Mouse (Mus musculus) CH12.LX (cell line): Measurements from ENCODE around the gene Cdh8. TPM values are rescaled to one million over a fixed set of nuclear protein-coding genes. Genes with fewer than 3 reads are reported as not detected.

Source experiments
- DNase-seq: peaks from one replicate; pipeline ENCODE4 v3.0.0-alpha.2; 2013; ENCODE audit errors: extremely low read depth
- H3K27ac ChIP-seq: 2 replicates; pipeline ENCODE4 v1.5.1; 2012; ENCODE audit warnings: low read depth, mild to moderate bottlenecking, control low read depth, moderate library complexity; ENCODE audit not compliant: insufficient read depth
- H3K27me3 ChIP-seq: replicated peaks from 2 replicates; pipeline ENCODE3; 2012; ENCODE audit warnings: inconsistent platforms
- H3K36me3 ChIP-seq, 2 experiments: replicated peaks in 1 of 2; 2 replicates each; pipeline versions ENCODE3 to v1.6.1; 2012; ENCODE audit warnings: inconsistent platforms in 1 of 2, low read length in 1 of 2, mild to moderate bottlenecking in 1 of 2, mixed read lengths in 1 of 2, moderate library complexity in 1 of 2; ENCODE audit not compliant: control insufficient read depth in 1 of 2, insufficient read depth in 1 of 2
- H3K4me1 ChIP-seq, 2 experiments: 2 replicates each; pipeline ENCODE4 v1.6.1; 2012; ENCODE audit warnings: inconsistent platforms in 1 of 2, moderate library complexity in 1 of 2; ENCODE audit not compliant: insufficient read depth in 2 of 2, control insufficient read depth in 1 of 2
- H3K4me2 ChIP-seq: 2 replicates; pipeline ENCODE4 v1.6.1; 2012; ENCODE audit warnings: low read depth, mild to moderate bottlenecking, control low read depth; ENCODE audit not compliant: poor library complexity, insufficient read depth, severe bottlenecking
- H3K4me3 ChIP-seq, 3 experiments: fragments of 150-350 bp in 1 of 3; sonication (generic) in 1 of 3; replicated peaks in 1 of 3; 2 replicates each; pipeline versions ENCODE3 to v1.5.1; 2011 to 2012; ENCODE audit warnings: low read depth in 2 of 3, low read length in 2 of 3, mild to moderate bottlenecking in 2 of 3, moderate library complexity in 2 of 3, control low read depth in 1 of 3, improper control_type of control experiment in 1 of 3, inconsistent platforms in 1 of 3, mixed read lengths in 1 of 3; ENCODE audit not compliant: poor library complexity in 1 of 3
- H3K79me2 ChIP-seq: replicated peaks from 2 replicates; pipeline ENCODE4 v1.6.1; 2012; ENCODE audit warnings: mild to moderate bottlenecking, moderate library complexity; ENCODE audit not compliant: control insufficient read depth, poor library complexity, insufficient read depth, severe bottlenecking; ENCODE audit errors: extremely low read depth
- H3K9ac ChIP-seq: 2 replicates; pipeline ENCODE4 v1.6.1; 2012; ENCODE audit warnings: low read depth, mild to moderate bottlenecking, control low read depth, moderate library complexity; ENCODE audit not compliant: insufficient read depth
- H3K9me3 ChIP-seq: replicated peaks from 2 replicates; pipeline ENCODE3; 2012; ENCODE audit warnings: low read length, inconsistent platforms, mixed read lengths
- CHD1 ChIP-seq: IDR thresholded peaks from 2 replicates; pipeline ENCODE4 v1.6.1; 2012; ENCODE audit warnings: low read depth, low read length, improper control_type of control experiment, inconsistent platforms
- CTCF ChIP-seq, 2 experiments: IDR thresholded peaks in 1 of 2; conservative IDR thresholded peaks in 1 of 2; 2 replicates each; pipeline ENCODE4 v1.5.1; 2011 to 2012; ENCODE audit warnings: low read depth in 2 of 2, low read length in 2 of 2, improper control_type of control experiment in 1 of 2, inconsistent platforms in 1 of 2, mild to moderate bottlenecking in 1 of 2, moderate library complexity in 1 of 2
- ELF1 ChIP-seq: IDR thresholded peaks from 2 replicates; pipeline ENCODE4 v1.6.1; 2014; ENCODE audit warnings: low read depth, mild to moderate bottlenecking, inconsistent platforms, low read length, improper control_type of control experiment
- EP300 ChIP-seq: IDR thresholded peaks from 2 replicates; pipeline ENCODE4 v1.6.1; 2011; ENCODE audit warnings: low read length, improper control_type of control experiment
- GABPA ChIP-seq: IDR thresholded peaks from 2 replicates; pipeline ENCODE4 v1.6.1; 2012; ENCODE audit warnings: low read depth, low read length, improper control_type of control experiment, inconsistent platforms; ENCODE audit not compliant: insufficient replicate concordance
- HCFC1 ChIP-seq: IDR thresholded peaks from 2 replicates; pipeline ENCODE4 v1.6.1; 2012; ENCODE audit warnings: low read depth, mild to moderate bottlenecking, inconsistent platforms, low read length, improper control_type of control experiment
- IRF4 ChIP-seq: IDR thresholded peaks from 2 replicates; pipeline ENCODE4 v1.6.1; 2014; ENCODE audit warnings: low read depth, mild to moderate bottlenecking, inconsistent platforms, low read length, improper control_type of control experiment
- JUN ChIP-seq: IDR thresholded peaks from 2 replicates; pipeline ENCODE4 v1.6.1; 2011; ENCODE audit warnings: low read depth, mild to moderate bottlenecking, low read length, improper control_type of control experiment, moderate library complexity; ENCODE audit not compliant: insufficient read depth
- MAX ChIP-seq: IDR thresholded peaks from 2 replicates; pipeline ENCODE4 v1.6.1; 2011; ENCODE audit warnings: low read length, improper control_type of control experiment
- MAZ ChIP-seq: IDR thresholded peaks from 2 replicates; pipeline ENCODE4 v1.6.1; 2012; ENCODE audit warnings: low read depth, mild to moderate bottlenecking, inconsistent platforms, low read length, improper control_type of control experiment, moderate library complexity
- NELFE ChIP-seq: IDR thresholded peaks from 2 replicates; pipeline ENCODE4 v1.6.1; 2011; ENCODE audit warnings: low read depth, low read length, improper control_type of control experiment
- NRF1 ChIP-seq: IDR thresholded peaks from 2 replicates; pipeline ENCODE4 v1.6.1; 2014; ENCODE audit warnings: low read depth, mild to moderate bottlenecking, inconsistent platforms, low read length, improper control_type of control experiment, moderate library complexity
- POLR2AphosphoS2 ChIP-seq: IDR thresholded peaks from 2 replicates; pipeline ENCODE4 v1.6.1; 2011; ENCODE audit warnings: low read depth, low read length, improper control_type of control experiment
- RAD21 ChIP-seq: IDR thresholded peaks from 2 replicates; pipeline ENCODE4 v1.6.1; 2011; ENCODE audit warnings: low read depth, mild to moderate bottlenecking, low read length, improper control_type of control experiment, moderate library complexity
- SIN3A ChIP-seq: IDR thresholded peaks from 2 replicates; pipeline ENCODE4 v1.6.1; 2012; ENCODE audit warnings: low read length, improper control_type of control experiment, inconsistent platforms
- SMC3 ChIP-seq: IDR thresholded peaks from 2 replicates; pipeline ENCODE4 v1.6.1; 2011; ENCODE audit warnings: low read depth, low read length, improper control_type of control experiment
- UBTF ChIP-seq: IDR thresholded peaks from 2 replicates; pipeline ENCODE4 v1.6.1; 2012; ENCODE audit warnings: low read depth, mild to moderate bottlenecking, inconsistent platforms, low read length, improper control_type of control experiment, moderate library complexity
- USF1 ChIP-seq: IDR thresholded peaks from 2 replicates; pipeline ENCODE4 v1.6.1; 2014; ENCODE audit warnings: low read depth, mild to moderate bottlenecking, inconsistent platforms, low read length, improper control_type of control experiment
- ZC3H11A ChIP-seq: IDR thresholded peaks from 2 replicates; pipeline ENCODE4 v1.6.1; 2012; ENCODE audit warnings: low read depth, mild to moderate bottlenecking, inconsistent platforms, low read length, improper control_type of control experiment
- ZKSCAN1 ChIP-seq: IDR thresholded peaks from 2 replicates; pipeline ENCODE4 v1.6.1; 2012; ENCODE audit warnings: low read depth, inconsistent platforms, low read length, improper control_type of control experiment, borderline replicate concordance
- ZMIZ1 ChIP-seq: IDR thresholded peaks from 2 replicates; pipeline ENCODE4 v1.6.1; 2012; ENCODE audit warnings: low read depth, mild to moderate bottlenecking, inconsistent platforms, low read length, improper control_type of control experiment
- dilution Hi-C: fragments of 300-500 bp; cut with MboI; formaldehyde crosslinking; loops from 2 replicates; pipeline ENCODE4 v1.14.3; 2020; ENCODE audit warnings: low sequenced_read_pairs; ENCODE audit not compliant: extremely low pct_unique_long_range_greater_than_20kb, extremely low pct_ligation_motif_present
- in situ Hi-C: fragments of 300-500 bp; cut with MboI; formaldehyde crosslinking; loops from 3 replicates; pipeline ENCODE4 v1.14.3; 2019; ENCODE audit warnings: low sequenced_read_pairs, low pct_ligation_motif_present, low pct_unique_long_range_greater_than_20kb, mixed read lengths
- polyA plus RNA-seq: library from polyadenylated mRNA; unstranded; fragments of >175 nt; gene quantifications from 2 replicates; pipeline ENCODE4 v1.2.1, GENCODE M21; 2012; ENCODE audit warnings: low read depth; ENCODE audit not compliant: insufficient read length
- total RNA-seq, 2 experiments: library from RNA; depleted of rRNA; stranded (reverse); fragments of 300-350 nt in 1 of 2; fragments of >200 nt in 1 of 2; gene quantifications; 2 replicates each; pipeline ENCODE4 v1.2.3; 2012 to 2014

Cdh8 gene
- total and polyA plus RNA-seq, 3 experiments, result not detected

GRCm38 (mm10) chr8:99098453-99098852 is 317.8 kb downstream of the Cdh8 start:
- dilution Hi-C loops (no loop called here), in situ Hi-C loops (no loop called here)
- DNase-seq, result no peak
- Histone ChIP-seq H3K27me3 (no peaks in the 10 kb centered on the region), H3K4me3 (no peak overlapping the region), H3K79me2 (no peaks in the 10 kb centered on the region), H3K9ac (no peak overlapping the region), H3K4me2 (no peak overlapping the region), H3K27ac (no peak overlapping the region), H3K36me3 (no peaks in the 10 kb centered on the region), H3K4me1 (no peaks in the 10 kb centered on the region), H3K9me3 (peaks cover 9% of the 10 kb centered on the region)
- TF ChIP-seq SMC3 (no peak), USF1 (no peak), HCFC1 (no peak), UBTF (no peak), RAD21 (no peak), JUN (no peak), GABPA (no peak), ZMIZ1 (no peak), MAZ (no peak), SIN3A (no peak), MAX (no peak), NRF1 (no peak), POLR2AphosphoS2 (no peak), IRF4 (no peak), ELF1 (no peak), ZC3H11A (no peak)

GRCm38 (mm10) chr8:99051344-99051743 is 364.9 kb downstream of the Cdh8 start:
- no peak for TF ChIP-seq MAZ
- no peak for TF ChIP-seq SMC3
- no peak for TF ChIP-seq UBTF
- TF ChIP-seq USF1, result no peak
- no peak for TF ChIP-seq ZKSCAN1
- TF ChIP-seq ELF1, result no peak
- no peak for TF ChIP-seq CTCF (conservative IDR thresholded peaks at IDR 0.05 in 1 of 2, IDR thresholded peaks at IDR 0.05 in 1 of 2; ENCODE audit: low read depth in 2 of 2, low read length in 2 of 2)
- TF ChIP-seq CHD1, result no peak
- no peak for TF ChIP-seq EP300
- TF ChIP-seq NELFE, result no peak
- TF ChIP-seq, all 38 proteins: peak for 0
- Histone ChIP-seq H3K27ac (no peak overlapping the region), H3K36me3 (no peaks in the 10 kb centered on the region), H3K9me3 (peaks cover 15% of the 10 kb centered on the region), H3K4me3 (no peak overlapping the region), H3K9ac (no peak overlapping the region), H3K79me2 (no peaks in the 10 kb centered on the region), H3K27me3 (no peaks in the 10 kb centered on the region), H3K4me2 (no peak overlapping the region), H3K4me1 (no peaks in the 10 kb centered on the region)
- no peak for DNase-seq
- dilution Hi-C loops (no loop called here), in situ Hi-C loops (no loop called here)
